Mouse (Mus musculus) lung, adult 2 months (tissue): ENCODE measurements around the gene Adamtsl3.

Source experiments
- CTCF ChIP-seq: fragments of 200-500 bp; IDR thresholded peaks from 2 replicates; pipeline ENCODE4 v1.5.1; 2011; ENCODE audit warnings: mild to moderate bottlenecking, low read length, control low read depth; ENCODE audit not compliant: insufficient read depth
- POLR2A ChIP-seq: fragments of 200-500 bp; IDR thresholded peaks from 2 replicates; pipeline ENCODE4 v1.6.1; 2011; ENCODE audit warnings: low read depth, mild to moderate bottlenecking, control low read depth, low read length, borderline replicate concordance; ENCODE audit errors: extremely low read depth

GRCm38 (mm10) chr7:82346706-82347105, 11.2 kb downstream of the Adamtsl3 start:
- TF ChIP-seq CTCF (no peak), POLR2A (no peak)
